Mouse (Mus musculus) urinary bladder, adult 2 months (tissue): ENCODE data around the gene 1700011L22Rik. TPM values are rescaled to one million over a fixed set of nuclear protein-coding genes. Genes with fewer than 3 reads are reported as not detected.

Source experiments
- DNase-seq: peaks from one replicate; pipeline ENCODE4 v3.0.0; 2022; ENCODE audit warnings: low spot score
- polyA plus RNA-seq: library from polyadenylated mRNA; depleted of rRNA; stranded (reverse); fragments of >200 nt; gene quantifications from 2 replicates; pipeline ENCODE4 v1.2.3, GENCODE M21; 2012; rRNA removed

1700011L22Rik gene
- 0.15 and 0.38 TPM in 2 replicates for polyA plus RNA-seq

DNA sequence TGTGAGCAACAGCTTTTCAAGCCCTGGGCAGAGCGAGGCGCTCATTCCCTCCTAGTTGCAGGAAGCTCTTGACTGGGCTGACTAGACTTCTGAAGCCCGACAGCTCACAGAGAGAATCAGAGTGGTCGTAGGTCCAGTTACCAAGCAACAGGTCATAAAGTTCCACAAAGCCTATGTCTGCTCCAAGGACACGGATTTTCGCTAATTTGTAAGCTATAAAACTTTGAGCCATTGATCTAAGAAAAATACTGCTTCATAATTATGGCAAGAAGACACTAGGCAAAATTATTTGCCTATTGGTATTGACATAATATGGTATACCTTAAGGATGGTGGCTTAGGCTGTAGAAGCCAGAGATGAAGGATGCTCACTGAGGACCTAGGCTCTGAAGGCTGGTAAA is at the start of gene 1700011L22Rik:
Gene 1700011L22Rik, minus strand, starts transcription at position 101 of the 400 bp plus-strand sequence.
- DNase-seq: no peak

DNA sequence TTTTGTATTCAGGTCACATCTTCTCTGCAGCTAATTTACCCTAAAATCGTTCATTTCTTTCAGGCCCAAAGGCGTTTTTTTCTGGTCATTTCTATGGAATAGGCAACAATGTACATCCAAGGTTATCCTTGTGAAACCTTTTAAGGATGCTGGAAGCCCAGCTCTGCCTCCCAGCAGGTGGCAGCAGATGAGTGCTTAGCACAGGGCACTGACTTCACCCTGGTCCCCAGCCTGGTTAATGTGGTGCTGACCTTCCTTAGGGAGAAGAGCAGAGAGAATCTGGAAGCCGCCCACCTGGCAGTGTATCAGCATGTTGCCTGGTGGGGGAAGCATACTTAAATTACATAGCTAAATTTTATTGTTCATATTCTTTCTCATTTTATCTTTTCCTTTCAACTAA is 49.4 kb upstream of the 1700011L22Rik start:
- DNase-seq: peak; percentile 45

GRCm38 (mm10) chr8:79295276-79296105 is 47.1 kb upstream of the 1700011L22Rik start:
- DNase-seq: no peak

DNA sequence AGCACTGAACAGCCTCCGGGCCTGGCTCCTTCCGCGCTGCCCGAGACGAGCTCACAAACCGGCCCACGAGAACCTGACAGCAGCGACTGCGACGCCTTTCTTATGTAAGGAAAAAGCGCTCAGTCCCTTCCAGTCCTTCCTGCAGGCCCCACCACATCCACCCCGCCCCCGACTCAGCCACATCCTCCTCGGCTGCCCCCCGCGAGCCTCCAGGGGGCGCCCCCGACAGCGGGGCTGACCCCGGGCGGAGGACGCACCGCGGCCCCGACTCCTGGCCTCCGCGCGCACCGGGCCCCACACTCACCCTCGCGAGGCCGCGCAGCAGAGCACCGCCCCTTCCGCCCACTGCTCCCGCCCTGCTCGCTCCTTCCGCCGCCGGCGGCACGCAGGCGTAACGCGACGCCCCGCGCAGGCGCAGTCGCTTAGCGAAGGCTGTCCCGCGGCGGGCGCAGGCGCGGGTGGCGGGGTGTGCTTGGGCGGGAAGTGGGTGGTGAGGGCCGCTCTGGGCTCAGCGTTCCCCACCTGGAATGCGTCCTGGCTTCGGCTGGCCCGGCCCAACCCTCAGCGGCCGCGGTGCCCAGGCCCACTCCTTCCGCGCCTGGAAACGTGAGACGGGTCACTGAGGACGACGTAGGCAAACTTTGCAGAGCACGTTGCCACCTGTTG is 46.4 kb upstream of the 1700011L22Rik start, which contains the start of gene Mmaa:
Gene Mmaa, minus strand, starts transcription at position 328 of the 666 bp plus-strand sequence.
- peak; percentile 96 for DNase-seq

DNA sequence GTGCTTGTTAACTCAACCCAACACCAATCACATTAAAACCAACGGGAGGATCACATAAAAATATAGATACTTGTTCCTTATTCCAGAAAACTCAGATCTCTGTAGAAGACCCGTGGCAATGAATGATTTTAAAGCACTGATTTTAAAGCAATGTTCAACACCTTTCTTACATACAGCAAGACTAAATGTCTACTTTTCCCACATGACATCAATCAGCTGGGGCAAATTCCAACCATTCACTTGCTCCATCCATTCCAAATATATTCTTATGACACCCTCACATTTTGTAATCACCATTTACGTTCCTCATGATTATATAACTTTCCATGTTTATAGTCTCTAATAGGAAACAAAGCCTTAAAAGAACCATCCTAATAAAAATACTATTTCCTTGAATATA is 45.5 kb upstream of the 1700011L22Rik start:
- DNase-seq: no peak

GRCm38 (mm10) chr8:79292712-79293264 is 44.4 kb upstream of the 1700011L22Rik start:
- DNase-seq: no peak

DNA sequence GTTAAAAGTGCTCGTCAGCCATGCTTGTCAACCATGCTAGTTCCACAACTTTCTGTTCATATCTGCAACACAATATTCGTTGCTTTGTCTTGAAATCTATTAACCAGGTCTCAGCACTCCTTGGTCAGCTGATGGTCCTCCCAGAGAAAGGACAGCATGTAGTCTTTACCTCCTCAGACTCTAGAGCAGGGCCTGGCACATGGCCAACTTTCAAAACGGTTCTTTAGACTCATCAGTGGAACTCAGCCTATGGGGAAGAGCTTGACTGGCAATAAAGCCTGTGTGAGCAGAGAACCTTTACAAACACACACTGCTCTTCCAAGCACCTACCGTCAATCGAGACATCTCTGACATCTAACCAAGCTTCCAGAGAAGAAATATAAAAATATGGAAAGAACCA is 41.2 kb upstream of the 1700011L22Rik start:
- no peak for DNase-seq

DNA sequence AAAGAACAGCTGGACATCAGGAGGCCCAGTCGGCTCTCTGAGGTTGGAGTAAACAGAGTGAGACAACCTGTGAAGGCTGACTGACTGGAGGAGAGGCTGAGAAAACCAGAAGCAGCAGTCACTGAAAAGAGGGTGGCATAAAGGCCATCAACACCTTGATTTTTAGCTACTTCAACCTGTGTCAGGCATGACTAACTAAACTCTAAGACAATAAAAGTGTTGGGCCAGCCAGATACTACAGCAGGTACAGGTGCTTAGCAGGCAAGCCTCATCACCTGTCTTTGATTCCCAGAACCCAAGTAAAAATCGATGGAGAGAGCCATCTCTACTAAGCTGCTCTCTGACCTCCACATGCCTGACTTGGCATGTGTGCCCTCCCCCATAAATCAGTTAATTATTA is 40.3 kb upstream of the 1700011L22Rik start:
- no peak for DNase-seq

GRCm38 (mm10) chr8:79288250-79288649 is 39.9 kb upstream of the 1700011L22Rik start:
- no peak for DNase-seq

DNA sequence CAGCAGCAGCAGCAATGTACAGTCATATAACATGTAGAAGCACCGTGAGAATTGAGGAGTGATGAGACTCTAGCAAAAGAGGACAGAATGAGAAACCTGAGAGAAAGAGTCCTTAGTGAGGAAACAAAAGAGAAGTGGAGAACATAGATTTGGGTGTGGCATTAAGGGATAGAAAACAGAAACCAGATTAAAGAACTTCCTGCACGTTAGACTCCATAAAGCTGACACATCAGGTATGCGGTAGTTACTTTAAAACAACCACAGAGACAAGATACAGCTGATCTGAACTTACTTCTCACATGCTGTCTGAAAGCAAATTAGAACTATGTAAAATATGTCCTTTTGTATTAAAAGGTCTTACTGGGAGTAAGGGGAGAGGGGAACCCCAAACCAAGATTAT is 38.1 kb upstream of the 1700011L22Rik start:
- no peak for DNase-seq

DNA sequence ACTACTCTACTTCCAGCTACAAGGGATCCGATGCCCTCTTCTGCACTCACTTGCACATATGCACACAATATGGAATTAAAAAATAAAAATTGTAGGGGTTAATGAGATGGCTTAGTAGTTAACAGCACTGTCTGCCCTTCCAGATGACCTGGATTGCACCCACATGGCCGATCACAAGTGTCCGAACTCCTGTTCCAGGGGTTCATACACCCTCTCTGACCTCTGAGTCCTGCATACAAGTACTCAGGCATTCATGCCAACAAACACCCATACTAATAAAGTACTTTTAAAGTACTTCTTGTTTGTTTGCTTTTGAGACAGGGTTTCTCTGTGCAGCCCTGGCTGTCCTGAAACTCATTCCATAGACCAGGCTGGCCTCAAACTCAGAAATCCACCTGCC is 36.3 kb upstream of the 1700011L22Rik start:
- no peak for DNase-seq

- DNase-seq: no peak
Observed at GRCm38 (mm10) chr8:79281376-79281890, 33.1 kb upstream of the 1700011L22Rik start.

DNA sequence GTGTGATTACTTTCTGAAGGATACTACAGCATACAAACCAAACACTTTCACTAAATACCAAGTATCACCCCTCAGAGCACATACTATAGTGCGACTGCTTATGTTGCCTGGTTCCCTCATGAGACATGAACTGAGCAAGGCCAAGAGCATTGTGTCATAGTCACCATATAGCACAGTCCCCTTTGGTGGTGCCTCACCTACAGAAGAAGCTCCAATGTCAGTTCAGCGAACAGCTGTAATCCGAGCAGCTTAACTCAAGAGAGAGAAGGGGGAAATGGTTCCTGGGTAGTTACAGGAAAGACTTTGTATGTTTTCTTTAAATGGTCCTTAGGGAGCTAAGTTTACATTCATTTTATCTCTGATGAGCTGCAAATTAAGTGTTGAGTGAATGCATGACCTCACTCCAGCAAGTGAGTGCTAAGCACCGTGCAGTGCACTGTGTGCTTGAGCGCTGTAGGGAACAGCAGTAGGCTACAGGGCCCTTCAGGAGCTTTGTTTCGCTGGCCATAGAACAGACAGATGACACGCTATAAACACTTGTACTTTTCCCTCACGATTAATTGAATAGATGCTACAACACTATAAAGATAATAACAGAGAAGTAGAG is 29.0 kb upstream of the 1700011L22Rik start:
- no peak for DNase-seq

DNA sequence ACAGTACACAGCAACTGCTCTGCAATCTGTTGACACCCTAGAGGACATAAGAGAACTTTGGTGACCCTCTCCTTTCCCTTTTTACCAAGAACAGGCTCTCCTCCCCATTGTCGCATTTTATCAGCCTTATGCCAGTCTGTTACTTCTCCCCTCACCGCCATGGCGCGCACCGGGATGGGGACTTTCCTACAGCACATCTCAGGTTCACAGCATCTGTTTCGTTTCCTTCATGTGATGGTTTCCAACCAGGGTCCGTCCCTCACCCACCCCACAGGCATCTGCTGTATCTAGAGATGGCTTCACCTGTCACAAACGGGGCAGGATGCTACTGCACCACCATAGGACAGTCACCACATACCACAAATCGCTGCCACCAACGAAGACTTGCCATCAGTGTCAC is 26.6 kb upstream of the 1700011L22Rik start:
- DNase-seq: no peak

DNA sequence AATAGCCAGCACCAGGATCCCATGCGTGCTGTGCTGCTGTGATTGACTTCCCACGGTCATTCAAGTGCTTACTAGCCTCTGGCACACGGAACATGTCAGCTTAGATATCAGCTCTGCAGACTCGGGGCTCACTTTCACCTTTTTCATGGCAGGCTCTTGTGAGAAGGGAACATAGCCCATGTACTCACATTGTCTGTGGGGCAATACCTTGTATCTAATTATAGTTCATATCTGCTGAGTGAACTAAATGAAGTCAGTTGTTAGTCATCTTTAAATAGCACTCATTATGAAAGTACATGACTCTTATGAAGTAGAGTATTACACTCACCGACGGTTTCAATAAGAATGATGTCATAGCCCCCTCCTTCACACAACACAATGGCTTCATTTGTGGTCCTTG is 25.4 kb upstream of the 1700011L22Rik start:
- DNase-seq: no peak

GRCm38 (mm10) chr8:79272676-79273075 is 24.3 kb upstream of the 1700011L22Rik start:
- DNase-seq: no peak

- DNase-seq: no peak
Observed at GRCm38 (mm10) chr8:79268921-79269320, 20.6 kb upstream of the 1700011L22Rik start.

- DNase-seq: no peak
Observed at GRCm38 (mm10) chr8:79261920-79262319, 13.6 kb upstream of the 1700011L22Rik start.

- no peak for DNase-seq
Observed at GRCm38 (mm10) chr8:79256076-79256705, 7.8 kb upstream of the 1700011L22Rik start.

- no peak for DNase-seq
Observed at GRCm38 (mm10) chr8:79253742-79254141, 5.4 kb upstream of the 1700011L22Rik start.

DNA sequence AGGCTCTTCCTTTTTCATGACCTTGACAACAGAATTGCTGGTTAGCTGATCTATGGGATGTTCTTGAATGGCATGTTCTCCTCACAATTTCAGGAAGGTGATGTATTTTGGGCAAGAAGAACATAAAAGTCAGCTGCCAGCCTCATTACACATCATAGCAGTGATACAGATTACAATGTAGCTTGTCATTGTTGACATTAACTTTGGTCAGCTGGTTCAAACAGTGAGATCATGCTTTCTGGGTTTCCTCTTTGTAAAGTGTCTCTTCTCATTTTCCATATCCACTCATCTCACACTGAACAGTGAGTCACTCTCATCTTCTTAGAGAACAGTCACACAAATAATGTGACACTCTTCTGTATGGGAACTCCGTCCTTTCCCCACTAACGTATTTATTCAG is 4.9 kb downstream of the 1700011L22Rik start:
- no peak for DNase-seq

DNA sequence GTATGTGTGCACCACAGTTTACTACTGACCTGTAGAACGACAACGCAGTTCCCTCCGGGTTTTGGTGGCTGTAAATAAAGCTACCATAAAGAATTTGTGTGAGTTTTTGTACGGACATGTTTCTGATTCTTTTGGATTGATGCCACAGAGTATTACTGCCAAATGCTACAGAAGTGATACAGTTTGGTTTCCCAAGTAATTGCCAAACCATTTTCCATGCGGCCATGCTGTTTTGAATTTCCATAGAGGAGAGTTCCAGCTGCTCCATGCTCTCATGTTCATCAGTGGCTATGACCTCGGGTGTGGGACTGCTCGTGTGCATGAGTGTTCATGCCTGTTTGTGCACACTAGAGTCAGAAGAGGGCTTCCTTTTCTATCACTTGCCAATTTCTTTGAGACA is 8.4 kb downstream of the 1700011L22Rik start:
- no peak for DNase-seq
